ENCODE assay signal across 17 mouse cellular contexts in the genomic region with DNA sequence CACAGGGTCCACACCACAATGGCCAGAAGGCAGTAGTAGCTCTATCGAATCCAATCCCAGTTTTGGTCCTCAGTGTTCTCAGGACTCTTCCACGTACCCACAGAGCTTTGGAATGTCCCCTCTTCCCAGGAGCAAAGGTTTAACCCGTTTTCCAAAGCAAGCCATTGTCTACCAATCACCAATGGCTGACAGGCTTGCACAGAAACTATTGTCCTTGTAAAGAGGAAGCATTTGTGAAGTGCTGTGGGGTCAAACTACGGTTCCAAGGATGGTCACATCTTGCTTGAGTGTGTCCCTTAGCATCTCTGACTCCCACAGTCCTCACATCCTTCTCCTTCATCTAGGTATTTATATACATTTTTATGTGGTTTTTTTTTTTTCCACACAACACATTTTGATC.
"Had no signal": no experiment of that assay in that cellular context is flagged by ENCODE, and none has a peak within 500 bp of the region (broad histone marks: within the 10 kb centered on the region; RNA-seq: fewer than 3 reads in every experiment).

No protein-coding gene starts in this region.

- H3K4me3 ChIP-seq: limb, embryonic 10.5 days; limb, embryonic 13.5 days; liver, embryonic 12.5 days; liver, embryonic 15.5 days; lung, embryonic 15.5 days; megakaryocyte, embryonic 14.5 days; midbrain, embryonic 12.5 days had no signal

- ATAC-seq: liver, embryonic 12.5 days had no signal

- H3K36me3 ChIP-seq: limb, embryonic 10.5 days; limb, embryonic 13.5 days; liver, embryonic 12.5 days; liver, embryonic 15.5 days; lung, embryonic 15.5 days; midbrain, embryonic 12.5 days had no signal

- H3K4me2 ChIP-seq: limb, embryonic 13.5 days; liver, embryonic 12.5 days; liver, embryonic 15.5 days; lung, embryonic 15.5 days had no signal

- H3K4me1 ChIP-seq: limb, embryonic 10.5 days; limb, embryonic 13.5 days; liver, embryonic 12.5 days; liver, embryonic 15.5 days; lung, embryonic 15.5 days; megakaryocyte, embryonic 14.5 days had no signal

- DNase-seq: kidney, adult 18-20 months; kidney, adult 9 months; kidney, postnatal 14 days; kidney, postnatal 4 days; liver; lung, adult 18-20 months; lung, postnatal 10 days; lung, postnatal 36 days; thymus, adult 18-20 months; thymus, postnatal 36 days had no signal

- H3K9me3 ChIP-seq: limb, embryonic 10.5 days; limb, embryonic 13.5 days; liver, embryonic 12.5 days; liver, embryonic 15.5 days; lung, embryonic 15.5 days; midbrain, embryonic 12.5 days had no signal

- H3K27ac ChIP-seq: limb, embryonic 10.5 days; limb, embryonic 13.5 days; liver, embryonic 12.5 days; liver, embryonic 15.5 days; lung, embryonic 15.5 days had no signal

- H3K9ac ChIP-seq: limb, embryonic 13.5 days; liver, embryonic 12.5 days; liver, embryonic 15.5 days; lung, embryonic 15.5 days had no signal

- H3K27me3 ChIP-seq: limb, embryonic 13.5 days; liver, embryonic 12.5 days; liver, embryonic 15.5 days; lung, embryonic 15.5 days; megakaryocyte, embryonic 14.5 days; midbrain, embryonic 12.5 days had no signal
